Mouse (Mus musculus) thymus, postnatal 36 days (tissue): ENCODE data around the gene Slc27a5.
A peak's percentile ranks its signal among the peaks of the same experiment; 100 is the strongest.

Experiments
- DNase-seq, 2 experiments: peaks; one replicate each; pipeline ENCODE4 v3.0.0; 2022; ENCODE audit warnings: mixed read lengths in 2 of 2

Slc27a5 gene

DNA sequence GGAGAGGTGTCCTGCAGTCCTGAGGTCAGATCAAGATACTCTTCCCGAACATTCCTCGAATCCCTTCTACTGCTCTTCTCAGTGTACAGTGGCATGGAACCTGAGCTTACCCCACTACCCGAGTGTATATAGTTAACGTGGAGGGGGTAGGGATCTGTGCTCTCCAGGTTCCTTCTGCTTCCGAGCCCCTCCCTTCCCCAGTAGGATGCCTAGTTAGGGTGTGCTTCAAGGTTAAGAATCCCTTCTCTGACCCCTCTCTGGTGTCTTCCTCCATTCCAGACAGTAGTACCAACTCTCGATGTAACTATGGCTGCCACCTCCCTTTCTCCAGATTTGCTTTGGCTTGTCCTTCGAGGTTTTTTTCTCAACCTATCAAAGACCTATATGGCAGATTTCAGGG lies 17.7 kb downstream of the Slc27a5 start:
- no peak for DNase-seq

GRCm38 (mm10) chr7:12979776-12980175 lies 18.2 kb downstream of the Slc27a5 start:
- DNase-seq: no peak

GRCm38 (mm10) chr7:12978931-12979722 lies 18.9 kb downstream of the Slc27a5 start:
- DNase-seq: peak in 1 of 2 experiments; percentile 28

DNA sequence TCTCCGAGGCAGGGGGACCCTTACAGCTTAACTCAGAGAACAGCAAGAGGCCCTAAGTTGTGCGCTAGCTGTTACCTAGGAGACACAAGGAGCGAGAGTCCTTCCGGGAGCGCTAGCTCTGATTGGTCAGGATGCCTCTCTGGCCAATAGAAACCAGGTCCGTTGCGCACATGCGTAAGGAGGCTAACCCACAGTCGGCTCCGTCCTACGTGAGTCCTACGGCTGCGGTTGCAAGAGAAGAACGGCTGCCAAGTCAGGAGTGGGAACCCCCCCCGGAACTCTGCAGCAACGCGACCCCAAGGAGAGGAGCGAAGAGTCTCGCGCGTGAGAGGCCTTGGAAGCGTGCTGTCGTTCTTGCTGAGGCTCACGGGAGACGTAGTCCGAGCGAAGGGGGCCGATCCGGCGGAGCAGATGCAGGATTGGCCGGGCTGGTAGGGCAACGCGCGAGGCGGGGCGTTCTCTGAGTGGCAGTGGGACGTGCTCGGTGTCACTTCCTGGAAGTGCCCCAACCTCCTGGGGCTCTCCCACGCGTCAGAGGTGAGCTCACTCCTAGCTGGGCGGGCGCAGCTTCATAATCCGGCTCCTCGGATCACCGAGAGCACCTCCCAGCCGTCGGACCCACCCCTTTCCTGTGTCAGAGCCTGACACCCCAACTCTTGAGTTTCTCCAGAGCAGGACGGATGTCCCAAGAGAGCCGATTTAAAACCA lies 20.2 kb downstream of the Slc27a5 start, which contains the start of gene Zfp446:
Gene Zfp446 (plus strand): TSS at position 167 of the 708 bp plus-strand sequence.
- DNase-seq: peak; percentile 96 to 99

GRCm38 (mm10) chr7:12970906-12971305 lies 27.1 kb downstream of the Slc27a5 start:
- DNase-seq: no peak

DNA sequence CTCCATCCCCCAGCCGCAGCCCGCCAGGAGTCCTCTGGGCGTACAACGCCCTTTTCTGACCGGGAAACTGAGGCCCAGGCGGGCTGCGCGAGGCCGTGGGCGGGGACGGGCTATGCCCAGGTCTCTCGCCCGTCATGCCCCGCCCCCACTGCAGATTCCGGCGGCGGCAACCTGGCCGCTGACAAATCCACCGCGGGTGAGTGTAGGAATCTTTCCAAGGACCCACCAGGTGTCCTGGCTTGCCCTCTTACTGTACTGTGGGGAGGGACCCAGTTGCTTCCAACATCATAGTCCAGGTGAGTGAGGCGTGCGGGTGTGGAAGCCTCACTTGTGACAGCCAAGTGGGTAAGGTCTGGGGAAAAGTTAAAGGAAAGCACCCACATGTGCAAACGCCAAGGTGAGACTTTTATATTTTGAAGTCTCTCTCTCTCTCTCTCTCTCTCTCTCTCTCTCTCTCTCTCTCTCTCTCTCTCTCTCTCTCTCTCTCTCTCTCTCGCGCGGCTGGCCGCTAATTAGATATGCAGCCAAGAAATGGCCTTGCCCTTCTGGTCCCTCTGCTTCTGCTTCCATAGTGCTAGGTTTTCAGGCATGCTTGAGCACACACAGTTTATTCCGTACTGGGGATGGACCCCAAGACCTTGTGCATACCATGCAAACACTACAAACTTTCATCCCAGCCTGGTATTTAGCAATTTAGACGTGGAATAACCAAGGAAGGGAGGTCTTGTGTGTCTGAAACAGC lies 31.7 kb downstream of the Slc27a5 start:
- peak; percentile 70 to 76 for DNase-seq

DNA sequence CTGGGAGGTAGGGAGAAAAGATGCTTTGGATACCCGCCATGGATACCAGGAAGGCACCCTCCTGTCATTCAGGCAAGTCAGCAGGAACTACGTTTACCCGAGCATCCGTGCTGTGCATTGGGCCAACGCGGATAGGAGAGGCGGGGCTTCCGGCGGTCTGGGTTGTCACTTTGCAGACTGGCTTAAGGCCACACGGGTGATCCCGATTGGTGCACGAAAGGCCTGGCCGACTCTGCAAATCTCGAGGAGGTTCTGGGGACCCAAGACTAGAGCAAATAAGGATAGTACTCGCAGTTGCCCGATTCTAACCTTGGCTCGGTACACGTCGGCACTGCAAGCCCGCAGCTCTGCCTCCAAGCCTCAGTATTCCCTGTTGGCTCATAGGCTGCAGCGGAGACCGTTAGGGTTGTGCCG lies 32.3 kb downstream of the Slc27a5 start, which contains the start of gene Zfp324:
Gene Zfp324 (plus strand): TSS at position 161 of the 414 bp plus-strand sequence.
- peak; percentile 86 to 90 for DNase-seq

- peak; percentile 69 to 79 for DNase-seq
Measured at GRCm38 (mm10) chr7:12961511-12962141, 36.4 kb downstream of the Slc27a5 start.

- DNase-seq: no peak
Measured at GRCm38 (mm10) chr7:12959718-12960117, 38.3 kb downstream of the Slc27a5 start.

- no peak for DNase-seq
Measured at GRCm38 (mm10) chr7:12958948-12959347, 39.0 kb downstream of the Slc27a5 start.

DNA sequence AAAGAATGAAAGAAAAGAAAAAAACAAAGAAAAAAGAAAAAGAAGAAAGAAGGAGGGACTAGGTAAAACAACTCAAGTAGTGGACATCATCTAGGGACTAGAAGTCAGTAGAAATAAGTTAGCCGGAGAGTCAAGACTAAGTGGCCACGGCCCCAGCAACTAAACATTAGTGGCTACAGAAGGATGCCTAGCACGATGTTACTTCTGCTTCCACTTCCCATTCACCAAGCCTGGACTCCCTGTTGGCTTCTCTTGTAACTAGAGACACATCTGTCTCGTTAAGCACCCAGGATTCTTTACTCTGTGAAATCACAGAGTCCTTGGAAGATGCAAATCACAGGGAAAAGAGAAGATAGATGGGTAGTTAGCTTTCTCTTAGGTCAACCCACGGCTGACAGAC lies 40.5 kb downstream of the Slc27a5 start:
- no peak for DNase-seq

DNA sequence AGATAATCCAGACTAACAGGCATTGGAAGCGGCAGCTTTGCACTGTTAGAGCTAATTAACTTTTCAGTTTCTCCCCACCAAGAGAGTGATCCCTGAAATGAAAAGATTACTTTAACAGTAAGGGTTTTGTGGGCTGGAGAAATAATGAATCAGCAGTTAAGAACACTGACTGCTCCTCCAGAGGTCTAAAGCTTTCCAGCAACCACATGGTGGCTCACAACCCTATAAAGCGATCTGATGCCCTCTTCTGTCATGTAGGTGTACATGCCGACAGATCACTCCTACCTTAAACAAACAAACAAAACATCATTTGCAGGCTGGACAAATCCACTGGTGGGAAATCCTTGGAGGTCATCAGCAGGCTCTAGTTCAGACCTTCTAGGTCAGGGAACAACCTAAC lies 43.1 kb downstream of the Slc27a5 start:
- DNase-seq: no peak

GRCm38 (mm10) chr7:12949872-12950229 lies 48.1 kb downstream of the Slc27a5 start:
- no peak for DNase-seq

DNA sequence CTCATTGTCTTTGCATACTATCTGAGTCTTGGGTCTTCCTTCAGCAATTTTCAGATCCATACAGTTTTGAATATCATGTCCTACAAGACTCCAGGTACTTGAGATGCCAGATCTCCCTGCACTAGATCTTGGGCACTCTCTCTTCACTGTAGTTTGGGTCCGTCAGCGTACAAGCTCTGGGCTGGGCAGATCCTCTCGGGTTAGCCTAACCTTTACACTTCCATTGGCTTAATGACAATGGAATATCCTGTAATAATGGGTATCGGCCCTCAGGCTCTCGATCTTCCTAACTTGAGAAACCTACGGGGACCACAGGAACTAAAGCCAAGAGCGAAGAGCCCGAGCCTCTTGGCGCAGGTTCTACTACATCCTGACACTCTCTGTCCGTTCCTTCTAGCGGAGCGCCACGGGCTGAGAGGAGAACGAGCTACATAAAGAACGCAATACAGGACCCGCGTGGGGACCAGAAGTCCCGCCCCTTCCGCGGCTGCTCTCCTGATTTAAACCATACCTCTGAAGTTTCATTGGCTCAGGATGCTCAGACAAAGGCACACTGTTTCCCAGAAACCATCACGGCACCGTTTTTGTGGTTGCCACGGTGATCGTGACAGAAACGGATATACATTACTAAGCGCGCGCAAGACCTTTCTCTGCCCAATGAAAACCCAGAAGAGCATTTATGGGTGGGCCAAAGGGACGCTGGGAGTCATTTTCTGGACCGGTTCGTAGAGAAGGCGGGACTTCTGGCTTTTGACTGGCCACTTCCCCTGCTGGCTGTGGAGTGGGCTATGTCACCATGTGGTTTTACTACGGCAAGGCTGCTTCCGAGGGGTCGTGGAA lies 48.7 kb downstream of the Slc27a5 start:
- DNase-seq: peak; percentile 88 to 93

- peak; percentile 19 to 46 for DNase-seq
Measured at GRCm38 (mm10) chr7:12943488-12943887, 54.5 kb downstream of the Slc27a5 start.

DNA sequence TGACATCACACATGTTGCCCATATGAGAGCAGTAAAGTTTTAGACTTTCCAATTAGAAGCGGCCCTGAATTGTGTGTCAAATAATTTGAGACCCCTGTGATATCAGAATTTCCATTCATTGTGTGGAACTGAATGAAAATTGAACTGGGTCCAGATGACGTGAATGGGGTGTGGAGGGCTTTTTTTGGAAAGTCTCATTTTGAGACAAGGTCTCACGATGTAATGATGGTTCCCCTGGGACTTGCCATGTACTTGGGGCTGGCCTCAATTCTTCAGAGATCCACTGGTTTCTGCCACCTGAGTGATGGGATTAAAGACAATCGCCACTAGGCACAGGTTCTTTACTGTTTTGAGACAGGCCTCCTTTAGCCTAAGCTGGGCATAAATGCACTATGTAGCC lies 57.4 kb downstream of the Slc27a5 start:
- no peak for DNase-seq
